Mouse (Mus musculus): ENCODE results near the gene Thbs3. TPM values are rescaled to one million over a fixed set of nuclear protein-coding genes. Genes with fewer than 3 reads are reported as not detected.

Thbs3 gene
- polyA plus RNA-seq, 1 experiment: 0.07 TPM

DNA sequence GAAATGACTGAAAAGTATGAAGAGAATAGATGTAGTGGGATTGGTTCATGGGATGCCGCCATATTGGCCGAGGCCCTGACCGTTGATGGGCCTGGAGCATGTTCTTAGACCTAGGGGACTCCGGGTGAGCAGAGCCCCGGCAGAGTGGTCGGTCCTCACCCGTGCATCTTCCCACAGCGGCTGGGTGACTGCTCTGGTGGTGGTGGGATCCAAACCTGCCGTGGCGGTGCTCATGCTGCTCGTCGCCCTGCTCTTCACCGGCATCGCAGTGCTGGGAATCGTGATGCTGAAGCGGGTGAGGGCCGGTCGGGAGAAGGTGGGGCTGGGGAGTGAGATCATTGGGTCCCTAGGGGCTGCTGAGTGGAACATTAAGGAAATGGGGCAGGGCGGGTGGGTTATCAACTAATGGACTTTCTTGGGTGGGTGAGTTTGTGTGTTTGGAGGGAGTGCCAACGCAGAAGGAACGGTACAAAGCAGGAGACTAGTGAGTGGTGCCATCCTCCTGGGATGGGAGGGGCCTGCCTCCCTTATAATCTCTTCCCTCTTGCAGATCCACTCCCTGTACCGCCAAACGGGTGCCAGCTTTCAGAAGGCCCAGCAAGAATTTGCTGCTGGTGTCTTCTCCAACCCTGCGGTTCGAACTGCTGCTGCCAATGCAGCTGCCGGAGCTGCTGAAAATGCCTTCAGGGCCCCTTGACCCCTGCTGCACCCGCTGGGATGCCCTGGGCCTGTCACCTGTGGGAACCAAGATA lies 33.1 kb upstream of the Thbs3 start:
- TF ChIP-seq GATA1 (IDR thresholded peaks at IDR 0.05; ENCODE audit: borderline replicate concordance, low read length): no peak
- no peak for TF ChIP-seq FLI1 (IDR thresholded peaks at IDR 0.05; ENCODE audit: low read length)
- Histone ChIP-seq H3K4me3 (replicated peaks) (peak overlapping the region; percentile 28), H3K9me3 (no peaks in the 10 kb centered on the region), H3K36me3 (replicated peaks; ENCODE audit: low read length) (peaks cover 64% of the 10 kb centered on the region), H3K4me1 (peaks cover 69% of the 10 kb centered on the region), H3K27me3 (replicated peaks) (no peaks in the 10 kb centered on the region)

DNA sequence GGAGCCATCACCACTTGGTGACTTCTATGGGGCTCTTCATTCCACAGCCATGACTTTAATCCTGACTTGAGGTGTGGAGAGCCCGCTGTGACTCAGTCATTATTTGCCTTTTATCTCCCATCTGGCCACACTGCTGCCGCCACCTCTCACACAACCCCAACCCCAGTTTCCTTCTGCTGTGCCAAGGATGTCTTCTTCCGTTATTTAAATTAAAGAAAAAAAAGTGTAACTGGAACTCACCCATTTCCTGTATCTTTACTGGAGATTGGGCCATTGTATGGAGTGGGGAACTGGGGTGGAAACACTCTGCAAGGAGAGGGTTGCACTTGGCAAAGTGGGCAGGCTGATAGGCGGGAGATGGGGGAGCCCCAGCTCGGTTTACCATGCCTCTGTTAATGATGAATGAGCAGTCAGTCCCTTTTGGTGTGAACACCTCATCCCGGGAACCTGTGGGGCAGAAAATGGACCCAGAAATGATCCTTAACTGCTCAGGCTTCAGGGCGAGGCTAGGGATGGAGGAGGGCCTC lies 32.4 kb upstream of the Thbs3 start:
- peak overlapping the region; percentile 93 for H3K4me3 ChIP-seq (replicated peaks)
- TF ChIP-seq FLI1 (IDR thresholded peaks at IDR 0.05; ENCODE audit: low read length): no peak
- no peak for TF ChIP-seq GATA1 (IDR thresholded peaks at IDR 0.05; ENCODE audit: borderline replicate concordance, low read length)
- H3K27me3 ChIP-seq (replicated peaks): no peaks in the 10 kb centered on the region
- H3K36me3 ChIP-seq (replicated peaks; ENCODE audit: low read length): peaks cover 71% of the 10 kb centered on the region
- H3K9me3 ChIP-seq: no peaks in the 10 kb centered on the region
- peaks cover 74% of the 10 kb centered on the region for H3K4me1 ChIP-seq

DNA sequence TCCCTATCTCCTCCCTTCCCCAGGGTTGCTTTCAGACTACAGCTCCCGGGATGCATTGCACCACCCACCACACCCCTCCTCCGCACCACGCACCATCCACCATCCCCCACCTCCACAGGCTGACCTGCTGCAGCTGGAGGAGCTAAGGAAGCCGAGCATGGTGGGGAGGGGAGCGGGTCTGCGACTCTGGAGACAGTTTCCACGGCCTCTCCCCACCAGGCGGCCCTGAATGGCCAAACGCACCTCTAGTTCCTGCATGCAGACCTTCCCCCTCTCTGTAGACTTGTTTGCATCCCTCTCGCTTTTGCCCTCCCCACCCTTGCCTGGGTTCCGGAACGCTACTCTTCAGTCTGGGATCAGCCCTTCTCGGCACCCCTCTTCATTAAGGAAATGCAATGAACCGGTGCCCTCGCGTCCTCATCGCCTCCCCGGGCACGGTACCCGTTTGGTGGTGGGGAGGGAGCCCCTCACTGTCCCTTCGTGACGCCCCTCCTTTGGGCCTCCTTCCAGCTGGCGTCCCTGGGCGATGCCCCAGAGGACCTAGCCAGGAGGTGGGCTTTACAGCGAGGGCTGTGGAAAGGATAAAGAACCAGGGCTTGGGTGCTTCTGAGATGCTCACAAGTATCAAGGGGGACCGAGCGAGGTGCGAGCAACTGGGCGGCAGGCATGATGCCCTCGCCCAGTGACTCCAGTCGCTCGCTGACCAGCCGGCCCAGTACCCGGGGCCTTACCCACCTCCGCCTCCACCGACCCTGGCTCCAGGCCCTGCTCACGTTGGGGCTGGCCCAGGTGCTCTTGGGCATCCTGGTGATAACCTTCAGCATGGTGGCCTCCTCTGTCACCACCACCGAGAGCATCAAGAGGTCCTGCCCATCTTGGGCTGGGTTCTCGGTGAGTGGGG lies 31.7 kb upstream of the Thbs3 start, which contains the start of gene Fam189b:
Gene Fam189b, plus strand, starts transcription at position 86 of the 901 bp plus-strand sequence.
- peaks cover 75% of the 10 kb centered on the region for H3K4me1 ChIP-seq
- H3K36me3 ChIP-seq (replicated peaks; ENCODE audit: low read length): peaks cover 78% of the 10 kb centered on the region
- no peaks in the 10 kb centered on the region for H3K27me3 ChIP-seq (replicated peaks)
- no peak for TF ChIP-seq FLI1 (IDR thresholded peaks at IDR 0.05; ENCODE audit: low read length)
- no peak for TF ChIP-seq GATA1 (IDR thresholded peaks at IDR 0.05; ENCODE audit: borderline replicate concordance, low read length)
- H3K4me3 ChIP-seq (replicated peaks): peak within 1 kb of the TSS; percentile 93
- H3K9me3 ChIP-seq: no peaks in the 10 kb centered on the region

DNA sequence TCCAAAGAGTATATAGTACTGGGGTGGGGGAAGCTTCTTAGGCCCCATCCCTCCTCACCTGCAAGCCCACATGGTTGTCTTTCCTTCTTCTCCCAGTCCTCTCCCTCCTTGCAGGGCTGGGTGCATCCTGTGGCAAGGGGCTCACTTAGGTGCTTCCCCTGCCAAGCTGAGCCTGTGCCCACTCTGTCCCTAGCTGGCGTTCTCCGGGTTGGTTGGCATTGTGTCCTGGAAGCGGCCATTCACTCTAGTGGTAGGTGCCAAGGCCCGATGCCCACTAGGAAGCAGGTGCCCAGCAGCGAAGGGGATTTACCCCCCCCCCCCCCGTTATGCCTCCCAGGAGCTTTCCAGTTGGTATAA lies 31.0 kb upstream of the Thbs3 start:
- Histone ChIP-seq H3K4me3 (replicated peaks) (peak overlapping the region; percentile 93), H3K4me1 (peaks cover 74% of the 10 kb centered on the region), H3K9me3 (no peaks in the 10 kb centered on the region), H3K27me3 (replicated peaks) (no peaks in the 10 kb centered on the region), H3K36me3 (replicated peaks; ENCODE audit: low read length) (peaks cover 81% of the 10 kb centered on the region)
- TF ChIP-seq FLI1 (IDR thresholded peaks at IDR 0.05; ENCODE audit: low read length): no peak

DNA sequence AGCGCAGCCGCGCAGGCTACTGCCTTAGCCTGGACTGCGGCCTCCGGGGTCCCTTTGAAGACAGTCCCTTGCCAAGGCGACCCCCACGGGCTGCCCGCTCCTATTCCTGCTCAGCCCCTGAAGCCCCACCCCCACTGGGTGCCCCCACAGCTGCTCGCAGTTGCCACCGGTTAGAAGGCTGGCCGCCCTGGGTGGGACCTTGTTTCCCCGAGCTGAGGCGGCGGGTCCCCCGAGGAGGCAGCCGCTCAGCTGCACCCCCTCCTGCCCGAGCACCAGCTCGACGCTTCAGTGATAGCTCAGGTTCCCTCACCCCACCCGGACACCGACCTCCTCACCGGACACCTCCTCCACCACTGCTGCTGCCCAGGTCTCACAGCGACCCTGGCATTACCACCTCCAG lies 27.8 kb upstream of the Thbs3 start:
- Histone ChIP-seq H3K36me3 (replicated peaks; ENCODE audit: low read length) (peaks cover 48% of the 10 kb centered on the region), H3K9me3 (no peaks in the 10 kb centered on the region), H3K27me3 (replicated peaks) (no peaks in the 10 kb centered on the region), H3K4me3 (replicated peaks) (peak overlapping the region; percentile 50), H3K4me1 (peaks cover 78% of the 10 kb centered on the region)
- no peak for TF ChIP-seq FLI1 (IDR thresholded peaks at IDR 0.05; ENCODE audit: low read length)
- no peak for TF ChIP-seq GATA1 (IDR thresholded peaks at IDR 0.05; ENCODE audit: borderline replicate concordance, low read length)

DNA sequence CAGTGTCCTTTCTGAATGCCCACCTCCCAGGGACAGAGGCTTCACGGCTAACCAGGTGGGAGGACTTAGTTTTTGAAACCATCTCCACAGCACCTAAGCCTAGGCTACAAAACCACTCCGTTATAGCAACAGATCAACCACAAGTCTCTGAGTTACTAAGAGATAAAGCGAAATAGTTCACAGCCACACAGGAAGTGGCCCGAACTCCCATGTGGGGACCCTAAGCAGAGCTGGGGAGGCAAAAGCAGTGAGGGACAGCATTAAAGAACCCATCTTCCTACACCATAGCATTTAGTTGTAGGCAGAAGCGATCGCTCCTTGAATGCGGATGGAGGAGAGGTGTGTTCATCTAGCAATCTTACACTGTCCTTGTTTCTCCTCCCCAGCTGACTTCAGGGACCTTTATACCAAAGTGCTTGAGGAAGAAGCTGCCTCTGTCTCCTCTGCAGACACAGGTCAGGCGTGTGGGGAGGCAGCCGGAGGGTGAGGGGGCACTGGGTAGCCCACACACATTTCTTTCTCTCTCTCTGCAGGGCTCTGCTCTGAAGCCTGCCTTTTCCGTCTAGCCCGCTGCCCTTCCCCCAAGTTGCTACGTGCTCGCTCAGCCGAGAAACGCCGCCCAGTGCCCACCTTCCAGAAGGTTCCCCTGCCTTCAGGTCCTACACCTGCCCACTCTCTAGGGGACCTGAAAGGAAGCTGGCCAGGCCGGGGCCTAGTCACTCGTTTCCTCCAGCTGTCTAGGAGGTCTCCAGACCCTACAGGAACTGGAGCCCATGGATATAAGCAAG lies 27.1 kb upstream of the Thbs3 start:
- peaks cover 71% of the 10 kb centered on the region for H3K4me1 ChIP-seq

DNA sequence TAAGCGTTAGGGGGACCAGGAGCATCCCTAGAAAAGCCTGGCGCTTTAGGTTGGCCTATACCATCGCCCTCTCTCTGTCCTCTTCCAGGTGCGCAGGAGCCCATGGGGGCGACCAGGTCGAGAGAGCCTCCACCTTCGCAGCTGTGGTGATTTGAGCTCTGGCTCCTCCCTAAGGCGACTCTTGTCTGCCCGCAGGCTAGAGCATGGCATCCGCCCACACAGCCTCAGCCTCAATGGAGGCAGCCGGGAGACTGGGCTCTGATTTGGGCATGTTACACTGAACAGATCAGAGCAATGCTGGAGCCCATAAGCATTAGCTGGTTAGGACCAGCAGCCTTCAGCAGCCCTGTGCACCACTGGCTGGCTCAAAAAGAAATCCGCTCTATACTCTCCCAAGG lies 26.5 kb upstream of the Thbs3 start:
- Histone ChIP-seq H3K4me3 (replicated peaks) (no peak overlapping the region), H3K4me1 (peaks cover 66% of the 10 kb centered on the region), H3K36me3 (replicated peaks; ENCODE audit: low read length) (peaks cover 35% of the 10 kb centered on the region), H3K27me3 (replicated peaks) (no peaks in the 10 kb centered on the region), H3K9me3 (no peaks in the 10 kb centered on the region)
- TF ChIP-seq GATA1 (IDR thresholded peaks at IDR 0.05; ENCODE audit: borderline replicate concordance, low read length): no peak
- TF ChIP-seq FLI1 (IDR thresholded peaks at IDR 0.05; ENCODE audit: low read length): no peak

More for the DNA sequence above, 27.1 kb upstream of the Thbs3 start:
- Histone ChIP-seq H3K4me3 (replicated peaks) (peak overlapping the region; percentile 8), H3K27me3 (replicated peaks) (no peaks in the 10 kb centered on the region), H3K36me3 (replicated peaks; ENCODE audit: low read length) (peaks cover 41% of the 10 kb centered on the region), H3K9me3 (no peaks in the 10 kb centered on the region)
- TF ChIP-seq FLI1 (IDR thresholded peaks at IDR 0.05; ENCODE audit: low read length): no peak

DNA sequence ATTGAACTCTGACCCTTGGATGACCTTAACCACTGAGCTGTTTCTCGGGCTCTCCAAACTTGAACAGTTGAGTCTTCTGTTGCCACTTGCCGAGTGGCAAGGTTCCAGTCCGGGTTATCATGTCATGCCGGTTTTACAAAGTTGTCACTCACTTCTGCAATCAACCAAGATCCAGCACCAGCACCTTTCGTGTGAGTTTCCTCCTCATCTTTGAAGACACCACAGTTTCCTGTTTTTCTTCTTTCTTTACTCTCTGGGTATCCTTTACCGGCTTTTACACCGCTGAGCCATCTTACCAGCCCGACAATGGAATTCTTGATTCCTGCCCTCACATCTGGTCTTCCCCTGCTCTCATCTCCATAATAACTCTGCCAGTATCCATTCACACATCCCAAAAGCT lies 24.5 kb upstream of the Thbs3 start:
- peaks cover 53% of the 10 kb centered on the region for H3K4me1 ChIP-seq
- H3K27me3 ChIP-seq (replicated peaks): no peaks in the 10 kb centered on the region
- H3K9me3 ChIP-seq: no peaks in the 10 kb centered on the region
- H3K36me3 ChIP-seq (replicated peaks; ENCODE audit: low read length): peaks cover 29% of the 10 kb centered on the region
- TF ChIP-seq FLI1 (IDR thresholded peaks at IDR 0.05; ENCODE audit: low read length): no peak
- no peak for TF ChIP-seq GATA1 (IDR thresholded peaks at IDR 0.05; ENCODE audit: borderline replicate concordance, low read length)
- no peak overlapping the region for H3K4me3 ChIP-seq (replicated peaks)

DNA sequence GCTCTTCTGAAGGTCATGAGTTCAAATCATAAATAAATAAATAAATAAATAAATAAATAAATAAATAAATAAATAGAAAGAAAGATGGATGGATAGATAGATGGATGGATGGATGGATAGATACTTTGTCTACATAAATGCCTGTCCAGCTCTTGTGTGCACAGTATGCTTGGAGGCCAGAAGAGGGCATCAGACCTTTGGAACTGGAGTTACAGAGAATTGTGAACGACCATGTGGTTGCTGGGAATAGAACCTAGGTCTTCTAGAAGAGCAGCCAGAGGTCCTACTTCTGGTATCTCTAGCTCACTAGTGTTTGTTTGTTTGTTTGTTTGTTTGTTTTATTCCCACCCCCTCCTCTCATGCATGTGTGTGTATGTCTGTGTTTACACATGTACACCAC lies 21.6 kb upstream of the Thbs3 start:
- H3K4me1 ChIP-seq: peaks cover 42% of the 10 kb centered on the region
- no peak overlapping the region for H3K4me3 ChIP-seq (replicated peaks)
- H3K9me3 ChIP-seq: no peaks in the 10 kb centered on the region
- TF ChIP-seq FLI1 (IDR thresholded peaks at IDR 0.05; ENCODE audit: low read length) (no peak), GATA1 (IDR thresholded peaks at IDR 0.05; ENCODE audit: borderline replicate concordance, low read length) (no peak)
- H3K36me3 ChIP-seq (replicated peaks; ENCODE audit: low read length): peaks cover 6% of the 10 kb centered on the region
- peaks cover 2% of the 10 kb centered on the region for H3K27me3 ChIP-seq (replicated peaks)
